30 mouse cellular contexts compared by ENCODE assay signal in the genomic region with DNA sequence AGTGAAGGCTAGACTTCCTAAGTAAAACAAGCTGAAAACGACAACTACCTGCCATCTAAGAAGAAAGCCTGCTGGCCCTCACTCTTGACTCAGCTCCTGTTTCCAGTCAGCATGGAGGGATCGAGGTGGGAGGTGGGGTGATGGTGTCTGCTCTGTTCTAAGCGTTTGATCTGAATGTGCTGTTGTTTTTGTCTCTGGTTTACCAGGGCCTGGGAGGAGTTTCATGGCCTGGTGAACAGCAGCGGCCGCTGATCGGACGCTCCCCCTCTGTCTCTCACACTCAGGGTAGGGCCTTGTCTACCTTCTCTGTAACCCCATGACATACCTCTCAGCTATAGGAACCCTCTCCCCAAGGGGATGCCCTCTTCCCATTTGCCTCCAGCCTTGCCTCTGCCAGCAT. TPM values are rescaled to one million over a fixed set of nuclear protein-coding genes. Genes with fewer than 3 reads are reported as not detected.
"Had no signal": no experiment of that assay in that cellular context is flagged by ENCODE, and none has a peak within 500 bp of the region (broad histone marks: within the 10 kb centered on the region; RNA-seq: fewer than 3 reads in every experiment).

No protein-coding gene starts in this region.

- H3K9me3 ChIP-seq: limb, embryonic 10.5 days; limb, embryonic 13.5 days; liver, embryonic 12.5 days; liver, embryonic 15.5 days; lung, embryonic 15.5 days; megakaryocyte, embryonic 14.5 days; midbrain, embryonic 10.5 days; midbrain, embryonic 13.5 days; neural tube, embryonic 12.5 days; neural tube, embryonic 15.5 days had no signal

- H3K9ac ChIP-seq: limb, embryonic 13.5 days; liver, embryonic 12.5 days; liver, embryonic 15.5 days; lung, embryonic 15.5 days; midbrain, embryonic 13.5 days; neural tube, embryonic 12.5 days; neural tube, embryonic 15.5 days had no signal

- H3K4me3 ChIP-seq: layer of hippocampus, adult 2 months; limb, embryonic 10.5 days; limb, embryonic 13.5 days; liver, embryonic 12.5 days; liver, embryonic 15.5 days; lung, embryonic 15.5 days; megakaryocyte, embryonic 14.5 days; midbrain, embryonic 10.5 days; midbrain, embryonic 13.5 days; neural tube, embryonic 12.5 days; neural tube, embryonic 15.5 days had no signal

- H3K4me2 ChIP-seq: limb, embryonic 13.5 days; liver, embryonic 12.5 days; liver, embryonic 15.5 days; lung, embryonic 15.5 days; midbrain, embryonic 13.5 days; neural tube, embryonic 12.5 days; neural tube, embryonic 15.5 days had no signal

- H3K27me3 ChIP-seq: limb, embryonic 13.5 days; liver, embryonic 12.5 days; liver, embryonic 15.5 days; lung, embryonic 15.5 days; megakaryocyte, embryonic 14.5 days; midbrain, embryonic 13.5 days; neural tube, embryonic 12.5 days; neural tube, embryonic 15.5 days had no signal

- DNase-seq: kidney, adult 8-10 months; layer of hippocampus, adult 9-11 months; liver; lung, adult 18-20 months; lung, postnatal 10 days; lung, postnatal 36 days; right cerebral cortex, adult 18-20 months; right cerebral cortex, postnatal 14 days; right cerebral cortex, postnatal 4 days; thymus, postnatal 25 days had no signal

- H3K27ac ChIP-seq: layer of hippocampus, adult 2 months; limb, embryonic 10.5 days; limb, embryonic 13.5 days; liver, embryonic 12.5 days; liver, embryonic 15.5 days; lung, embryonic 15.5 days; midbrain, embryonic 10.5 days; midbrain, embryonic 13.5 days; neural tube, embryonic 12.5 days; neural tube, embryonic 15.5 days; stomach, postnatal 0 days had no signal

- ATAC-seq: intestine, embryonic 16.5 days; liver, embryonic 12.5 days; midbrain, embryonic 13.5 days had no signal

- H3K4me1 ChIP-seq: limb, embryonic 10.5 days; limb, embryonic 13.5 days; liver, embryonic 12.5 days; lung, embryonic 15.5 days; megakaryocyte, embryonic 14.5 days; midbrain, embryonic 10.5 days; midbrain, embryonic 13.5 days; neural tube, embryonic 12.5 days; neural tube, embryonic 15.5 days had no signal

RNA-seq across cellular contexts. Expression of a gene that starts 27.7 kb away (rescaled TPM):
- total RNA-seq: layer of hippocampus, adult 2 months; layer of hippocampus, postnatal 25 days; left cerebral cortex, adult 18-20 months; left cerebral cortex, postnatal 25 days had no signal
- polyA plus RNA-seq: large intestine, adult 2 months; midbrain, embryonic 13.5 days; midbrain, postnatal 0 days; stomach, embryonic 14.5 days; urinary bladder, adult 2 months had no signal

RNA-seq across cellular contexts. Expression of a gene that starts 32.0 kb away (rescaled TPM):
- polyA plus RNA-seq: liver, embryonic 12.5 days had no signal

RNA-seq across cellular contexts. Expression of a gene that starts 41.8 kb away (rescaled TPM):
- total RNA-seq: layer of hippocampus, adult 2 months; layer of hippocampus, postnatal 25 days; left cerebral cortex, adult 18-20 months; left cerebral cortex, postnatal 25 days; midbrain, postnatal 0 days had no signal
- polyA plus RNA-seq: intestine, embryonic 16.5 days; large intestine, adult 2 months; liver, embryonic 12.5 days; midbrain, embryonic 10.5 days; midbrain, embryonic 13.5 days; midbrain, postnatal 0 days; stomach, embryonic 14.5 days; urinary bladder, adult 2 months had no signal

RNA-seq across cellular contexts. Expression of a gene that starts 49.1 kb away (rescaled TPM):
- total RNA-seq: midbrain, postnatal 0 days had no signal
- polyA plus RNA-seq: intestine, embryonic 16.5 days; large intestine, adult 2 months; limb, embryonic 10.5 days; liver, embryonic 12.5 days; liver, embryonic 15.5 days; lung, embryonic 15.5 days; midbrain, embryonic 13.5 days; midbrain, postnatal 0 days; stomach, postnatal 0 days; urinary bladder, adult 2 months had no signal
